In the genomic region with DNA sequence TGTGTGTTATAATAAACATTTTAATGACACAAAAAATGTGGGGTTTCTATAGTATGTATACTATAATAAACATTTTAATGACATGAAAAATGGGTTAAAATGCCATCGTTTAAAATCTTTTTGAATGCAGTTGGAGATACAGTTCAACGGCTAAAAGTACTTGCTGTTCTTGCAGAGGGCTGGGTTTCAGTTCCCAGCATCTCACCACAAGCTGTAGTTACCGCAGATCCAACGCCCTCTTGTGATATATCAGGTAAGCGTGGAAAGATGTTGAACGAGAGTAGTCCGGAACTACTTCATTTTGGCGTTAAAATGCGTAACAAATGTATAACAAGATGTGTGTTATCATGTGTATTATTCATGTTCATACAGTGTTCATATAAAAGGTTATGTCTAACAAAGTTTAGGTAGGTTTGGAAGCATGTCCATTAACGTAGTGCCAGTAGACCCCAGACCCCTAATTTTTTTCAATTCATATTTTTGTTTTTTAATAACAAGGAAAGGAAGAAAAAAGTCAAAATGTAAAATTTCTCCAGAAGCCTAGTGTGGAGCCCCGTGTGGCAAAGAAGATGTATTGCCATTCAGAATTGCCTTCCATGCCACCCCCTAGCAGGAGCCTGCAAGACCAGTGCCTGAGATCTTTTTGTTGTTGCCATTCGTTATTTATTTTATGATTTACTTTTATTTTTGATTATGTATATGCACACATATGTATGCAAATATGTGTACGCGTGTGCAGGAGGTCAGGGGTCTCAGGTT, we compare ENCODE assay signal across 8 mouse cellular contexts. TPM values are rescaled to one million over a fixed set of nuclear protein-coding genes. Genes with fewer than 3 reads are reported as not detected.
DNase-seq lines count a peak whose midpoint lies in the region; ATAC-seq and TF ChIP-seq lines count a peak whose summit lies in the region.

No protein-coding gene starts in this region.

- H3K27me3 ChIP-seq in embryonic facial prominence, embryonic 14.5 days (replicated peaks; ENCODE audit: control insufficient read depth, insufficient read depth, low read length): no peaks in the 10 kb centered on the region
- H3K27me3 ChIP-seq in limb, embryonic 14.5 days (ENCODE audit: control insufficient read depth, insufficient read depth, low read length): no peaks in the 10 kb centered on the region
- H3K27me3 ChIP-seq in stomach, embryonic 14.5 days (ENCODE audit: control insufficient read depth, insufficient read depth, low read length): no peaks in the 10 kb centered on the region

- H3K9ac ChIP-seq in embryonic facial prominence, embryonic 14.5 days (ENCODE audit: low read depth, low read length): no peak overlapping the region
- H3K9ac ChIP-seq in limb, embryonic 14.5 days (ENCODE audit: low read depth, low read length, severe bottlenecking): no peak overlapping the region
- no peak overlapping the region for H3K9ac ChIP-seq in stomach, embryonic 14.5 days (replicated peaks; ENCODE audit: low read depth, low read length)

- H3K4me2 ChIP-seq in embryonic facial prominence, embryonic 14.5 days (ENCODE audit: low read depth, low read length): peak overlapping the region; percentile 58
- peak overlapping the region; percentile 78 for H3K4me2 ChIP-seq in limb, embryonic 14.5 days (replicated peaks; ENCODE audit: low read depth, low read length, severe bottlenecking)
- peak overlapping the region; percentile 65 for H3K4me2 ChIP-seq in stomach, embryonic 14.5 days (replicated peaks; ENCODE audit: low read depth, low read length)

- H3K36me3 ChIP-seq in embryonic facial prominence, embryonic 14.5 days (ENCODE audit: control insufficient read depth, insufficient read depth, low read length): peaks cover 18% of the 10 kb centered on the region
- peaks cover 21% of the 10 kb centered on the region for H3K36me3 ChIP-seq in limb, embryonic 14.5 days (ENCODE audit: control insufficient read depth, insufficient read depth, low read length)
- H3K36me3 ChIP-seq in stomach, embryonic 14.5 days (ENCODE audit: control insufficient read depth, insufficient read depth, low read length): peaks cover 12% of the 10 kb centered on the region

- no peaks in the 10 kb centered on the region for H3K4me1 ChIP-seq in embryonic facial prominence, embryonic 14.5 days (ENCODE audit: control insufficient read depth, insufficient read depth, low read length)
- peaks cover 9% of the 10 kb centered on the region for H3K4me1 ChIP-seq in limb, embryonic 14.5 days (ENCODE audit: control insufficient read depth, insufficient read depth, low read length)
- peaks cover 9% of the 10 kb centered on the region for H3K4me1 ChIP-seq in stomach, embryonic 14.5 days (ENCODE audit: control insufficient read depth, insufficient read depth, low read length)

- ATAC-seq in CD4-positive, CD25-positive, alpha-beta regulatory T cell, adult 4 months: no peak
- no peak for ATAC-seq in embryonic facial prominence, embryonic 14.5 days (ENCODE audit: low read depth)
- no peak for ATAC-seq in limb, embryonic 14.5 days (ENCODE audit: low FRiP score, low read depth)
- ATAC-seq in stomach, embryonic 14.5 days (ENCODE audit: insufficient number of reproducible peaks, insufficient read depth, low FRiP score, low read depth): no peak

- no peaks in the 10 kb centered on the region for H3K9me3 ChIP-seq in embryonic facial prominence, embryonic 14.5 days (ENCODE audit: control insufficient read depth, low read length)
- no peaks in the 10 kb centered on the region for H3K9me3 ChIP-seq in limb, embryonic 14.5 days (ENCODE audit: control insufficient read depth, low read length)
- no peaks in the 10 kb centered on the region for H3K9me3 ChIP-seq in stomach, embryonic 14.5 days (ENCODE audit: control insufficient read depth, low read depth, low read length)

- peak overlapping the region; percentile 82 for H3K4me3 ChIP-seq in embryonic facial prominence, embryonic 14.5 days (ENCODE audit: low read depth, low read length)
- peak overlapping the region; percentile 84 for H3K4me3 ChIP-seq in limb, embryonic 14.5 days (replicated peaks; ENCODE audit: low read length)
- H3K4me3 ChIP-seq in stomach, embryonic 14.5 days (ENCODE audit: low read depth, low read length): peak overlapping the region; percentile 84

- TF ChIP-seq POLR2A in limb, embryonic 14.5 days (IDR thresholded peaks at IDR 0.05; ENCODE audit: borderline replicate concordance, extremely low read depth, insufficient read depth, insufficient read length): no peak

- peak; percentile 47 for DNase-seq in CD4-positive, CD25-positive, alpha-beta regulatory T cell, adult 2 months (ENCODE audit: low read depth, low spot score)
- DNase-seq in A20 (ENCODE audit: low read depth, low spot score): peak; percentile 78
- DNase-seq in embryonic facial prominence, embryonic 14.5 days (ENCODE audit: low spot score): no peak
- no peak for DNase-seq in limb, embryonic 14.5 days (ENCODE audit: low spot score)
- DNase-seq in kidney, postnatal 4 days: no peak
- DNase-seq in urinary bladder, adult 2 months (ENCODE audit: low spot score): no peak

- H3K27ac ChIP-seq in embryonic facial prominence, embryonic 14.5 days (replicated peaks; ENCODE audit: low read depth, low read length): no peak overlapping the region
- H3K27ac ChIP-seq in limb, embryonic 14.5 days (replicated peaks; ENCODE audit: low read depth, low read length): no peak overlapping the region
- no peak overlapping the region for H3K27ac ChIP-seq in stomach, embryonic 14.5 days (ENCODE audit: low read length)

- 42% methylated on average over 14 of the region's 14 CpGs for WGBS in embryonic facial prominence, embryonic 14.5 days
- 44% methylated on average over 14 of the region's 14 CpGs for WGBS in limb, embryonic 14.5 days
- 40% methylated on average over 14 of the region's 14 CpGs for WGBS in stomach, embryonic 14.5 days

RNA-seq across cellular contexts. Expression of gene Zfp746, which starts 0.7 kb away (rescaled TPM):
- 10 to 100 TPM in 1 of 2 experiments, 1 to 10 TPM in 1; 5.0 to 10.1 TPM for polyA plus RNA-seq in CD4-positive, CD25-positive, alpha-beta regulatory T cell, adult 4 months (2017; shearing (Covaris generic))
- 21.2 and 21.6 TPM in 2 replicates for polyA plus RNA-seq in embryonic facial prominence, embryonic 14.5 days (2014; fragmentation: Nextera tagmentation; extraction: Ambion mirVana)
- 34.8 and 42.9 TPM in 2 replicates for polyA plus RNA-seq in limb, embryonic 14.5 days (2012; rRNA removed)
- polyA plus RNA-seq in limb, embryonic 14.5 days (2014; fragmentation: Nextera tagmentation; extraction: Ambion mirVana): 26.1 and 27.5 TPM in 2 replicates
- polyA plus RNA-seq in stomach, embryonic 14.5 days (2014; fragmentation: Nextera tagmentation; extraction: Ambion mirVana): 18.9 and 24.3 TPM in 2 replicates
- 19.7 and 20.5 TPM in 2 replicates for polyA plus RNA-seq in urinary bladder, adult 2 months (2012; rRNA removed)

RNA-seq across cellular contexts. Expression of gene Zfp777, which starts 38.4 kb away (rescaled TPM):
- polyA plus RNA-seq in CD4-positive, CD25-positive, alpha-beta regulatory T cell, adult 4 months (2017; shearing (Covaris generic)): 1 to 10 TPM; 3.1 to 5.3 TPM
- 7.5 and 9.1 TPM in 2 replicates for polyA plus RNA-seq in embryonic facial prominence, embryonic 14.5 days (2014; fragmentation: Nextera tagmentation; extraction: Ambion mirVana)
- 24.8 and 27.6 TPM in 2 replicates for polyA plus RNA-seq in limb, embryonic 14.5 days (2012; rRNA removed)
- polyA plus RNA-seq in limb, embryonic 14.5 days (2014; fragmentation: Nextera tagmentation; extraction: Ambion mirVana): 9.3 and 10.9 TPM in 2 replicates
- polyA plus RNA-seq in stomach, embryonic 14.5 days (2014; fragmentation: Nextera tagmentation; extraction: Ambion mirVana): 7.1 and 7.3 TPM in 2 replicates
- polyA plus RNA-seq in urinary bladder, adult 2 months (2012; rRNA removed): 8.8 and 14.6 TPM in 2 replicates

Comparison
In these comparisons a context has a peak if more than half of its experiments do, and no peak if none do; other contexts are left out.
1. DNase-seq: peak in CD4-positive, CD25-positive, alpha-beta regulatory T cell, adult 2 months (single experiment) and A20 (single experiment); none in embryonic facial prominence, embryonic 14.5 days (single experiment), limb, embryonic 14.5 days (single experiment), kidney, postnatal 4 days (0 of 2) and urinary bladder, adult 2 months (single experiment).
2. Peak in every context shown above with its lines, with median percentiles within 50 percentile points of each other: H3K4me2 ChIP-seq and H3K4me3 ChIP-seq.